Mouse (Mus musculus) liver, embryonic 15.5 days (tissue): ENCODE results near the gene Ubqln1. TPM values are rescaled to one million over a fixed set of nuclear protein-coding genes. Genes with fewer than 3 reads are reported as not detected.

Source experiments
- ATAC-seq: fragments of 200-750 bp; cut with Nextera tagmentation; 2 replicates; pipeline ENCODE4 v1.8.0; 2017; ENCODE audit warnings: moderate number of reproducible peaks, mild to moderate bottlenecking, moderate library complexity; ENCODE audit not compliant: insufficient read depth
- H3K27ac ChIP-seq: fragments of 300-500 bp; sonication (generic); replicated peaks from 2 replicates; pipeline ENCODE4 v1.5.1; 2015; ENCODE audit warnings: mild to moderate bottlenecking, inconsistent platforms
- H3K27me3 ChIP-seq: fragments of 300-500 bp; sonication (generic); 2 replicates; pipeline ENCODE4 v1.6.1; 2015; ENCODE audit warnings: mild to moderate bottlenecking, inconsistent platforms
- H3K36me3 ChIP-seq: fragments of 300-500 bp; sonication (generic); replicated peaks from 2 replicates; pipeline ENCODE4 v1.6.1; 2015; ENCODE audit warnings: moderate library complexity, mild to moderate bottlenecking, inconsistent platforms
- H3K4me1 ChIP-seq: fragments of 300-500 bp; sonication (generic); replicated peaks from 2 replicates; pipeline ENCODE4 v1.6.1; 2015; ENCODE audit warnings: inconsistent platforms
- H3K4me2 ChIP-seq: fragments of 300-500 bp; sonication (generic); 2 replicates; pipeline ENCODE4 v1.6.1; 2015; ENCODE audit warnings: moderate library complexity, mild to moderate bottlenecking, inconsistent platforms
- H3K4me3 ChIP-seq: fragments of 300-500 bp; sonication (generic); replicated peaks from 2 replicates; pipeline ENCODE4 v1.5.1; 2015; ENCODE audit warnings: mild to moderate bottlenecking, inconsistent platforms
- H3K9ac ChIP-seq: fragments of 300-500 bp; sonication (generic); 2 replicates; pipeline ENCODE4 v1.6.1; 2015; ENCODE audit warnings: moderate library complexity, mild to moderate bottlenecking, inconsistent platforms
- H3K9me3 ChIP-seq: fragments of 300-500 bp; sonication (generic); replicated peaks from 2 replicates; pipeline ENCODE4 v1.6.1; 2016; ENCODE audit warnings: inconsistent platforms
- WGBS: fragments of 180-500 bp; shearing (Covaris S2); methylation state at CpG from one replicate; pipeline ENCODE4 v1.1.7; 2015; ENCODE audit warnings: mixed read lengths; ENCODE audit not compliant: insufficient replicate concordance; 5-methylcytosine and 5-hydroxymethylcytosine counted together
- polyA plus RNA-seq: library from polyadenylated mRNA; unstranded; fragments of >200 nt; fragmentation: Nextera tagmentation; extraction: Ambion mirVana; gene quantifications from 2 replicates; pipeline ENCODE4 v1.2.1, GENCODE M21; 2015

The Ubqln1 gene
- polyA plus RNA-seq, 1 experiment from 2014 or later, result 42.4 TPM

GRCm38 (mm10) chr13:58216395-58216794 is 942 bp upstream of the Ubqln1 start:
- H3K9ac ChIP-seq, result peak overlapping the region; percentile 92
- H3K4me3 ChIP-seq, result peak overlapping the region; percentile 82
- no peak for ATAC-seq
- 76% methylated on average over 9 of the region's 9 CpGs for WGBS
- peak overlapping the region; percentile 83; the same call in 1 of the 2 replicates for H3K27ac ChIP-seq
- H3K4me2 ChIP-seq, result peak overlapping the region; percentile 91
- H3K9me3 ChIP-seq, result no peaks in the 10 kb centered on the region
- peaks cover 34% of the 10 kb centered on the region for H3K4me1 ChIP-seq
- H3K36me3 ChIP-seq, result no peaks in the 10 kb centered on the region
- H3K27me3 ChIP-seq, result no peaks in the 10 kb centered on the region

- Histone ChIP-seq H3K4me1 (peaks cover 34% of the 10 kb centered on the region), H3K9ac (peak overlapping the region; percentile 92), H3K9me3 (no peaks in the 10 kb centered on the region), H3K36me3 (no peaks in the 10 kb centered on the region), H3K4me2 (peak overlapping the region; percentile 91), H3K27me3 (no peaks in the 10 kb centered on the region), H3K4me3 (peak overlapping the region; percentile 82), H3K27ac (peak overlapping the region; percentile 83)
- WGBS, result under 1% methylated on average over 47 of the region's 48 CpGs
- peak; percentile 62 for ATAC-seq
Measured at GRCm38 (mm10) chr13:58215253-58215591, 231 bp downstream of the Ubqln1 start.

- WGBS, result 2% methylated on average over 49 of the region's 49 CpGs
- Histone ChIP-seq H3K4me1 (peaks cover 38% of the 10 kb centered on the region), H3K4me3 (peak overlapping the region; percentile 82), H3K4me2 (peak overlapping the region; percentile 91), H3K9ac (peak overlapping the region; percentile 92), H3K27me3 (no peaks in the 10 kb centered on the region), H3K27ac (peak overlapping the region; percentile 83), H3K36me3 (no peaks in the 10 kb centered on the region), H3K9me3 (no peaks in the 10 kb centered on the region)
- ATAC-seq, result peak; percentile 78
Measured at GRCm38 (mm10) chr13:58214346-58215252, 854 bp downstream of the Ubqln1 start.

GRCm38 (mm10) chr13:58213801-58214200 is 1.7 kb downstream of the Ubqln1 start:
- Histone ChIP-seq H3K27me3 (no peaks in the 10 kb centered on the region), H3K27ac (no peak overlapping the region), H3K36me3 (no peaks in the 10 kb centered on the region), H3K9me3 (no peaks in the 10 kb centered on the region), H3K4me2 (peak overlapping the region; percentile 91), H3K4me3 (peak overlapping the region; percentile 82), H3K4me1 (peaks cover 43% of the 10 kb centered on the region), H3K9ac (no peak overlapping the region)
- 66% methylated on average over 8 of the region's 8 CpGs for WGBS
- ATAC-seq, result no peak

GRCm38 (mm10) chr13:58212530-58212929 is 2.9 kb downstream of the Ubqln1 start:
- Histone ChIP-seq H3K9me3 (no peaks in the 10 kb centered on the region), H3K4me2 (no peak overlapping the region), H3K4me1 (peaks cover 46% of the 10 kb centered on the region), H3K36me3 (no peaks in the 10 kb centered on the region), H3K27me3 (no peaks in the 10 kb centered on the region), H3K27ac (no peak overlapping the region), H3K4me3 (no peak overlapping the region), H3K9ac (no peak overlapping the region)
- no peak for ATAC-seq
- 59% methylated on average over 2 of the region's 2 CpGs for WGBS

- Histone ChIP-seq H3K4me3 (no peak overlapping the region), H3K4me1 (peaks cover 54% of the 10 kb centered on the region), H3K4me2 (no peak overlapping the region), H3K36me3 (no peaks in the 10 kb centered on the region), H3K27me3 (no peaks in the 10 kb centered on the region), H3K27ac (no peak overlapping the region), H3K9ac (no peak overlapping the region), H3K9me3 (no peaks in the 10 kb centered on the region)
- WGBS, result 59% methylated on average over 5 of the region's 5 CpGs
- ATAC-seq, result no peak
Measured at GRCm38 (mm10) chr13:58210441-58210840, 5.0 kb downstream of the Ubqln1 start.

- 58% methylated on average over 4 of the region's 4 CpGs for WGBS
Measured at GRCm38 (mm10) chr13:58206084-58206483, 9.4 kb downstream of the Ubqln1 start.

GRCm38 (mm10) chr13:58204986-58205385 is 10.5 kb downstream of the Ubqln1 start:
- no peak overlapping the region for H3K4me3 ChIP-seq
- H3K27ac ChIP-seq, result no peak overlapping the region
- H3K4me1 ChIP-seq, result peaks cover 46% of the 10 kb centered on the region
- WGBS, result 30% methylated on average over 4 of the region's 4 CpGs
- H3K9me3 ChIP-seq, result no peaks in the 10 kb centered on the region
- no peaks in the 10 kb centered on the region for H3K27me3 ChIP-seq
- ATAC-seq, result no peak
- no peaks in the 10 kb centered on the region for H3K36me3 ChIP-seq
- no peak overlapping the region for H3K9ac ChIP-seq
- H3K4me2 ChIP-seq, result no peak overlapping the region

More at GRCm38 (mm10) chr13:58206084-58206483, 9.4 kb downstream of the Ubqln1 start:
- Histone ChIP-seq H3K27ac (no peak overlapping the region), H3K4me3 (no peak overlapping the region), H3K4me1 (peaks cover 45% of the 10 kb centered on the region), H3K9ac (no peak overlapping the region), H3K9me3 (no peaks in the 10 kb centered on the region), H3K36me3 (no peaks in the 10 kb centered on the region), H3K27me3 (no peaks in the 10 kb centered on the region), H3K4me2 (no peak overlapping the region)
- ATAC-seq, result no peak

- H3K27ac ChIP-seq, result no peak overlapping the region
- H3K4me1 ChIP-seq, result peaks cover 40% of the 10 kb centered on the region
- 78% methylated on average over 3 of the region's 3 CpGs for WGBS
- ATAC-seq, result no peak
- no peak overlapping the region for H3K4me2 ChIP-seq
- no peak overlapping the region for H3K9ac ChIP-seq
- H3K4me3 ChIP-seq, result no peak overlapping the region
- no peaks in the 10 kb centered on the region for H3K36me3 ChIP-seq
- H3K27me3 ChIP-seq, result no peaks in the 10 kb centered on the region
- no peaks in the 10 kb centered on the region for H3K9me3 ChIP-seq
Measured at GRCm38 (mm10) chr13:58204202-58204601, 11.3 kb downstream of the Ubqln1 start.

GRCm38 (mm10) chr13:58202903-58203302 is 12.6 kb downstream of the Ubqln1 start:
- no peak overlapping the region for H3K9ac ChIP-seq
- H3K36me3 ChIP-seq, result peaks cover 2% of the 10 kb centered on the region; the same call in 1 of the 2 replicates
- no peak for ATAC-seq
- no peak overlapping the region for H3K4me2 ChIP-seq
- no peak overlapping the region for H3K4me3 ChIP-seq
- peaks cover 34% of the 10 kb centered on the region for H3K4me1 ChIP-seq
- H3K27ac ChIP-seq, result no peak overlapping the region
- 86% methylated on average over 1 of the region's 1 CpGs for WGBS
- H3K9me3 ChIP-seq, result no peaks in the 10 kb centered on the region
- H3K27me3 ChIP-seq, result no peaks in the 10 kb centered on the region

- Histone ChIP-seq H3K27me3 (no peaks in the 10 kb centered on the region), H3K4me1 (peaks cover 29% of the 10 kb centered on the region), H3K4me2 (no peak overlapping the region), H3K4me3 (no peak overlapping the region), H3K36me3 (peaks cover 10% of the 10 kb centered on the region), H3K9me3 (no peaks in the 10 kb centered on the region), H3K9ac (no peak overlapping the region), H3K27ac (no peak overlapping the region)
- ATAC-seq, result no peak
- 85% methylated on average over 3 of the region's 3 CpGs for WGBS
Measured at GRCm38 (mm10) chr13:58201908-58202307, 13.5 kb downstream of the Ubqln1 start.
